25 mouse cellular contexts compared by ENCODE assay signal in the genomic region with DNA sequence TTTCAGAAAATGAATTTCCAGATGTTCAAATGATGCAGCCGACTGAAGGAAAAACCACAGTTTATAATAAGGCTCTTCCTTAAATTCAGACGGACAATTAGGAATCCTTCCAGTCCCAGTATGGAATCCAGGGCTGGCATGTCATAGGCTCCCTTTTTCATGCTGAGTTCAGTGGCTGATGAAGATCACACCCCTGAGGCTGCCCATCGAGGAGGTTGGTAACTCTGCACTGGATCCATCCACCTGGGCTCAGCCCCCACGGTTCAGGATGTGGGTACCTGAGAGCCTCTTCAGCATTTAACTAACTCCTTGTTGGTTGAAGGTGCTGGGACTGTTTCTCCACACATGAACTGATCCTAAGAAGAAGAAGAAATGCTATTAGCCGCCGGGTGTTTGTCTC. TPM values are rescaled to one million over a fixed set of nuclear protein-coding genes. Genes with fewer than 3 reads are reported as not detected.
"Had no signal": no experiment of that assay in that cellular context is flagged by ENCODE, and none has a peak within 500 bp of the region (broad histone marks: within the 10 kb centered on the region; RNA-seq: fewer than 3 reads in every experiment).

No protein-coding gene starts in this region.

- H3K4me2 ChIP-seq: neural tube, embryonic 13.5 days; neural tube, embryonic 15.5 days; stomach, embryonic 15.5 days had no signal

- H3K27ac ChIP-seq: neural tube, embryonic 13.5 days; neural tube, embryonic 15.5 days; stomach, embryonic 15.5 days; stomach, postnatal 0 days had no signal

- H3K27me3 ChIP-seq: neural tube, embryonic 13.5 days; neural tube, embryonic 15.5 days; stomach, embryonic 15.5 days had no signal

- H3K9me3 ChIP-seq: neural tube, embryonic 13.5 days; neural tube, embryonic 15.5 days; stomach, embryonic 15.5 days had no signal

- H3K9ac ChIP-seq: neural tube, embryonic 13.5 days; neural tube, embryonic 15.5 days; stomach, embryonic 15.5 days had no signal

- DNase-seq: retina, postnatal 1 day; right cerebral cortex, adult 18-20 months; right cerebral cortex, postnatal 14 days; right cerebral cortex, postnatal 25 days; right cerebral cortex, postnatal 4 days; spleen, adult 18-20 months; thymus, adult 18-20 months; thymus, adult 2 months; thymus, postnatal 14 days; thymus, postnatal 25 days; thymus, postnatal 36 days; thymus, postnatal 4 days had no signal

- H3K4me3 ChIP-seq: neural tube, embryonic 13.5 days; neural tube, embryonic 15.5 days; stomach, embryonic 15.5 days had no signal

RNA-seq across cellular contexts. Expression of gene Galnt15, which starts 54.1 kb away (rescaled TPM):
- total RNA-seq: neutrophil, adult 5-6 weeks had no signal

RNA-seq across cellular contexts. Expression of gene Msmb, which starts 58.9 kb away (rescaled TPM):
- total RNA-seq: neutrophil, adult 5-6 weeks had no signal
- polyA plus RNA-seq: neural tube, embryonic 13.5 days; neural tube, embryonic 14.5 days; neural tube, embryonic 15.5 days; small intestine, adult 2 months; spleen, adult 2 months; stomach, embryonic 14.5 days; stomach, embryonic 15.5 days; stomach, embryonic 16.5 days; stomach, postnatal 0 days; testis, adult 2 months; thymus, adult 2 months; thymus, postnatal 0 days; urinary bladder, adult 2 months had no signal
